Mouse (Mus musculus) cerebellum, adult 2 months (tissue): ENCODE data around the gene Ano4.

Experiments
- CTCF ChIP-seq: fragments of 200-500 bp; IDR thresholded peaks from 2 replicates; pipeline ENCODE4 v1.5.1; 2011; ENCODE audit warnings: low read depth, mild to moderate bottlenecking, control low read depth, low read length, moderate library complexity, borderline replicate concordance; ENCODE audit not compliant: insufficient read depth
- POLR2A ChIP-seq: fragments of 200-500 bp; IDR thresholded peaks from 2 replicates; pipeline ENCODE4 v1.6.1; 2011; ENCODE audit warnings: low read length, control low read depth, borderline replicate concordance; ENCODE audit not compliant: insufficient read depth

- TF ChIP-seq CTCF (no peak), POLR2A (no peak)
Measured at GRCm38 (mm10) chr10:88986925-88987324, 357.6 kb downstream of the Ano4 start.
